Mouse (Mus musculus): Measurements from ENCODE around the gene Plekhg1. TPM values are rescaled to one million over a fixed set of nuclear protein-coding genes. Genes with fewer than 3 reads are reported as not detected.

The Plekhg1 gene
- polyA plus RNA-seq, 1 experiment from 2014 or later: 4.6 TPM

DNA sequence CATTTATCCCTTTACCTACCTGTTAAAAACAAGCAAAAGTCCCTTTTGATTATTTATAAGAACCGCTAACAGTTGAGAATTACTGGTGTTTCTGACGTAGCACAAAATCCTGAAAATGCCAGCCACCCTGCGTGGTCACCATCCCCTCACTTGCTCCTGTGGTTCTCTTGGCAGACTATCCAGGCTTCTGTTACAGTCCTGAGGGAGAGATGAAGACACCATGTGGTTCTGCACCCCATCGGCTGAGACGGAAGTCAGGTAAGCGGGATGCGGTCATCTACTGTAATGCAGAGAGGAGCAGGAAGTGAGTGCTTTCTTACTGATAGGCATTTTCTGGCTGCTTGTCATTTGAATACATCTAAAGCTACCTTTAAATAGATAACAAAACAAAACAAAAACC lies 207.2 kb downstream of the Plekhg1 start:
- no peak overlapping the region for H3K4me2 ChIP-seq (replicated peaks)
- no peaks in the 10 kb centered on the region for H3K27me3 ChIP-seq
- H3K4me1 ChIP-seq: no peaks in the 10 kb centered on the region
- H3K9ac ChIP-seq (replicated peaks): no peak overlapping the region
- no peak overlapping the region for H3K27ac ChIP-seq (replicated peaks)
- H3K9me3 ChIP-seq: no peaks in the 10 kb centered on the region
- WGBS: 94% methylated on average over 7 of the region's 7 CpGs
- no peak overlapping the region for H3K4me3 ChIP-seq
- no peaks in the 10 kb centered on the region for H3K36me3 ChIP-seq
- no peak for ATAC-seq (replicated peaks)

DNA sequence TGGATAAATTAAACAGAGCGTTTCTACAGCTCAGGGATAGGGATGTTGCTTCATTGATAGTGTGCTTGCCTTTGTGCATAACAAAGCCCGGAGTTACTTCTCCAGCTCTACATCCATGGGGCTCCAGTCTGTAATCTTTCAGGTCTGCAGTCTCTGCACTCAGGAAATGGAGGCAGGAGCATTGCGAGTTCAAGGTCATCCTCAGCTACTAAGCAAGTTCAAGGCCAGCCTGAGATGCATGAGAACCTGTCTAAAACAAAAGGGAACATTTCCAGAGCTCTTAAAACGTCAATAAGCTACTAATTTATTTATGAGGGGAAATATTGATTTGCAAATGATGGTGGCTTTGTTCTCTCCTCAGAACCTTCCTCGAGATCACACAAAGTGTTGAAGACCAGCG lies 209.1 kb downstream of the Plekhg1 start:
- 94% methylated on average over 6 of the region's 6 CpGs for WGBS

DNA sequence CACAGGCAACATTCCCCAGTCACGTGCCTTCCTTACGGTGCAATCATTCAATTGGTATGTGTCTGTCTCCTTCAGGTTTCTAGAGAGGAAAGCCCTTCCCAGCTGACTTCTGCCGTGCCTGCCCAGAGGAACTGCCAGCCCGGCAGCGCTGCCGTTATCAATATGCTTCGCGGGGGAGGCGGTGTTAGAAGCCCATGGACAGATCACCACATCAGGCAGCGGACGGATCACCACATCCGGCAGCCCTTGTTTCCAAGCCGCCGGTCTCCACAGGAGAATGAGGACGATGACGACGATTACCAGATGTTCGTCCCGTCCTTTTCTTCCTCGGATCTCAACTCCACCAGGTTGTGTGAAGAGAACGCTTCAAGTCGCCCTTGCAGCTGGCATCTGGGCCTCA lies 216.3 kb downstream of the Plekhg1 start:
- H3K4me1 ChIP-seq: no peaks in the 10 kb centered on the region
- H3K9ac ChIP-seq (replicated peaks): no peak overlapping the region
- ATAC-seq (replicated peaks): no peak
- no peak overlapping the region for H3K4me3 ChIP-seq
- H3K27ac ChIP-seq (replicated peaks): no peak overlapping the region
- WGBS: 93% methylated on average over 22 of the region's 22 CpGs
- no peak overlapping the region for H3K4me2 ChIP-seq (replicated peaks)
- no peaks in the 10 kb centered on the region for H3K9me3 ChIP-seq
- H3K27me3 ChIP-seq: no peaks in the 10 kb centered on the region
- no peaks in the 10 kb centered on the region for H3K36me3 ChIP-seq

More for the DNA sequence above, 209.1 kb downstream of the Plekhg1 start:
- Histone ChIP-seq H3K36me3 (no peaks in the 10 kb centered on the region), H3K27ac (replicated peaks) (no peak overlapping the region), H3K9ac (replicated peaks) (no peak overlapping the region), H3K27me3 (no peaks in the 10 kb centered on the region), H3K4me1 (no peaks in the 10 kb centered on the region), H3K4me3 (no peak overlapping the region), H3K4me2 (replicated peaks) (no peak overlapping the region), H3K9me3 (no peaks in the 10 kb centered on the region)
- ATAC-seq (replicated peaks): no peak

DNA sequence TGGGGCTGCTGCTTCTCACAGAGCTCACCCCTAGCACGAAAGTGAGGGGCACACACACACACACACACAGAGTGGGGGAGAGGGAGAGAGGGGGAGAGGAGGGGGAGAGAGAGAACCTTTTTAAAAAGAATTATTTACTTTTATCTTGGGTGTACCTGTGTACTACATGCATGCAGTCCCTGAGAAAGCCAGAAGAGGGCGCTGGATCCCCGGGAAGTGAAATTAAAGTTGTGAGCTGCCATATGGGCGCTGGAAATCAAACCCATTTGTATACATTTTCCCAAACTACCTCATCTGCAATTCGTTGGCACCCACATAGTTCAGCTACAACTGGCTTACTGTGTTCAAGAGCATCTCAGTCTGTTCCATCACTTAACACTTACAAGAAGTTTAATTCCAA lies 218.4 kb downstream of the Plekhg1 start:
- no peaks in the 10 kb centered on the region for H3K9me3 ChIP-seq
- no peak for ATAC-seq (replicated peaks)
- no peaks in the 10 kb centered on the region for H3K27me3 ChIP-seq
- H3K4me1 ChIP-seq: no peaks in the 10 kb centered on the region
- H3K4me3 ChIP-seq: no peak overlapping the region
- H3K4me2 ChIP-seq (replicated peaks): no peak overlapping the region
- no peak overlapping the region for H3K27ac ChIP-seq (replicated peaks)
- no peaks in the 10 kb centered on the region for H3K36me3 ChIP-seq
- 74% methylated on average over 5 of the region's 5 CpGs for WGBS
- H3K9ac ChIP-seq (replicated peaks): no peak overlapping the region

DNA sequence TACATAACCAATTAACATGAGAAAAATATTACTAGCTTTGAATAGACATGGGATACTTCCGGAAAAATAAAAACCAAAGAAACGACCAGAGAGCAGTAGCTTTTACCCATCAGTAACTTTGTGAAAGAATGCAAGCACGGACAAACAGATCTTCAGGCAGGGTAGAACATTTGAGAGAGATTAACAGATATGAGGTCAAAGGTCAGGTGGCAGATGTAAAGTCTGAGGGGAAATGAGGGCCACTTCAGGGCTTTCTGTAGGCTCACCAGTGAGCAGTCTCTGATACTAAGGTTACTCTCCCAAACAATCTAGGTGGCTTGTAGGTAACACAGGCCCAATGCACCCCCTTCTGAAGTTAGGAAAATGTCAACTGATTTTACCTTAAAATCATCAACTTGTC lies 228.9 kb downstream of the Plekhg1 start:
- Histone ChIP-seq H3K4me2 (replicated peaks) (no peak overlapping the region), H3K27me3 (no peaks in the 10 kb centered on the region), H3K4me3 (no peak overlapping the region), H3K36me3 (no peaks in the 10 kb centered on the region), H3K9ac (replicated peaks) (no peak overlapping the region), H3K9me3 (no peaks in the 10 kb centered on the region), H3K27ac (replicated peaks) (no peak overlapping the region), H3K4me1 (peaks cover 6% of the 10 kb centered on the region; the same call in 1 of the 2 replicates)
- no peak for ATAC-seq (replicated peaks)
- WGBS: 86% methylated on average over 3 of the region's 3 CpGs

DNA sequence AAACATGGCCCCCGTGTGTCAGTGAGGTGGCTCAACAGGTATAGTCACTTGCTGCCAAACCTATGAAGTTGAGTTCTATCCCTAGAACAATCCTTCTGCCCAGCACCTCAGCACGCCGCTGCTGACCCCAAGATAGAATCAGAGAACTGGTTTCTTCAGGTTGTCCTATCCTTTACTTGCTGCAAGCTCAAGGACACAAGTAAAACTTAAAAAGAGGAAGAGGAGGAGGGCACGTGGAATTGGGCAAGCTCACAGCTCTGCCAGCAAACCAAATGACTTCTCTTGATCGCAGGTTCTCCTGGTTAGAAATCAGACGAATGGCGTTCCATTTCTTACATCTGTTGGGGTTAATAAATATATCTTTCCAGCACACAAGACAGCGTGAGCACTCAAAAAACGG lies 232.1 kb downstream of the Plekhg1 start:
- Histone ChIP-seq H3K9me3 (no peaks in the 10 kb centered on the region), H3K4me3 (no peak overlapping the region), H3K9ac (replicated peaks) (no peak overlapping the region), H3K27me3 (no peaks in the 10 kb centered on the region), H3K4me1 (peaks cover 9% of the 10 kb centered on the region; the same call in 1 of the 2 replicates), H3K27ac (replicated peaks) (no peak overlapping the region), H3K4me2 (replicated peaks) (no peak overlapping the region), H3K36me3 (no peaks in the 10 kb centered on the region)
- WGBS: 91% methylated on average over 9 of the region's 9 CpGs
- ATAC-seq (replicated peaks): no peak

DNA sequence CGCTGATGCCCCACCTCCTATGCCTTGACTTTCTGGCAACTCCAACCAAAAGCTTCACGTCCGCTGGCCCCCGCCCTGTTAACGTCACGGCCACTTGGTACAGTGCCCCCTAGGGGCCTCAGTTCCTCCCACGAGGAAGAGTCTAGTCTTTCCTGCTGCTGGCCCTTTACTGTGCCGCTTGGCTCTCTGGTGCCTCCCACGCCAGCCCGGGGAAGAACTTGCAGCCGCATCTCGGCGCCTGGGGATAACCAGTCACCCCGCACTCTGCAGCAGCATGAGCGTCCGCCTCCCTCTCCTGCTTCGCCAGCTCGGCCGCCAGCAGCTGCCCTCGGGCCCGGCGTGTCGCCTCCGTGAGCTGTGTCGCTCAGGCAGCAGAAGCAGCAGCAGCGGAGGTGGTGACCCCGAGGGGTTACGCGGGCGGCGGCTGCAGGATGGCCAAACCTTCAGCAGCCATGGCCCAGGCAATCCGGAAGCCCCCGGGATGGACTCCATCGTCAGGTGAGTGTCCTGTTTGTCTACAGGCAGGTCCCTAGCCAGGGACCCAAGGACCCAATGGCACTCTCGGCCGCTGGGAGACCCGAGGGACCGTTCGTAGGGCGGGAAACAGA lies 232.9 kb downstream of the Plekhg1 start, which contains the start of gene Mthfd1l:
Gene Mthfd1l (plus strand): TSS at position 138 of the 608 bp plus-strand sequence.
- peak within 1 kb of the TSS; percentile 83 for H3K4me3 ChIP-seq
- no peaks in the 10 kb centered on the region for H3K27me3 ChIP-seq
- peak within 1 kb of the TSS; percentile 87 for H3K27ac ChIP-seq (replicated peaks)
- no peaks in the 10 kb centered on the region for H3K36me3 ChIP-seq
- WGBS: under 1% methylated on average over 40 of the region's 40 CpGs
- H3K4me2 ChIP-seq (replicated peaks): peak within 1 kb of the TSS; percentile 91
- H3K4me1 ChIP-seq: peaks cover 9% of the 10 kb centered on the region; the same call in 1 of the 2 replicates
- peak within 1 kb of the TSS; percentile 77 for H3K9ac ChIP-seq (replicated peaks)
- no peaks in the 10 kb centered on the region for H3K9me3 ChIP-seq
- peak; percentile 87 for ATAC-seq (replicated peaks)

DNA sequence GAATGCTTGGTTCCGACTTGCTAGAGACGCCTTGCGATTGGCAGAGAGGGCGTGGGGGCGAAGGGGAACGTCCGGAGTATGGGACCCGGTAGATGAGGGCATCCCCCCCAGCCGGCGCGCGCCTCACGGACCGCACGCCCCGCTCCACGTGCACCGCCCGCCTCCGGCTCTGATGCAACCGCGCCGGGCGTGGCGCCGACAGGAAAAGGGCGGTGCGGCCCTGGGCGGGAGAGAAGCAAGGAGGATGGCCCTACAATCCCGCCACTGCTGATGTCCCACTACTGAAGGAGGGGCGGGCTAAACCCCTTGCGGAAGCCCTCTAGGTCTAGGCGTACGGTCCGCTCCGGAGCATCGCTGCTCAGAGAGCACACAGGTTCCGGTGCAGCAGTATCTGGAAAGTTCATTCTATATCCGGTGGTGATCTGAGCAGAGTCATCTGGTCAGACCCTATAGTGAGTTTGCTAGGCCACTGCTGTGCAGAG lies 233.5 kb downstream of the Plekhg1 start:
- Histone ChIP-seq H3K4me2 (replicated peaks) (peak overlapping the region; percentile 91), H3K27me3 (no peaks in the 10 kb centered on the region), H3K9me3 (no peaks in the 10 kb centered on the region), H3K36me3 (no peaks in the 10 kb centered on the region), H3K9ac (replicated peaks) (peak overlapping the region; percentile 77), H3K4me3 (peak overlapping the region; percentile 83), H3K27ac (replicated peaks) (peak overlapping the region; percentile 87), H3K4me1 (peaks cover 9% of the 10 kb centered on the region; the same call in 1 of the 2 replicates)
- peak; percentile 93 for ATAC-seq (replicated peaks)
- 0% methylated on average over 31 of the region's 39 CpGs for WGBS

DNA sequence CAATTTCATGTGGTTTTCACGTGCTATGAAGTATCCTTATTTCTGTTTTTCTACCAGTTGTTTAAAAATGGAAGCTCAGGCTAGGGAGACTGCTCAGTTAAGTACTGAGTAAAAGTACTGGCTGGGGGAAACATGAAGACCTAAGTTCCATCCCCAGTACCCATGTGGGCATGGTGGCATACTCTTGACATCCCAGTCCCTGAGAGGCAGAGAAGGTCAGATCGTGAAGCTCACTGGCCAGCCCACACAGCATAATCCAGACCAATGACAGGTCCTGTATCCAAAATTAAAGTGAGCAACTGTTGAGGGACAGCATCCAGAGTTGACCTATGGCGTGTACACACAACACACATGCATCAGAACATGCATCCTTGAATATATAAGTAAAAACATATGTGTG lies 234.2 kb downstream of the Plekhg1 start:
- H3K9ac ChIP-seq (replicated peaks): no peak overlapping the region
- no peaks in the 10 kb centered on the region for H3K27me3 ChIP-seq
- H3K27ac ChIP-seq (replicated peaks): no peak overlapping the region
- no peak overlapping the region for H3K4me3 ChIP-seq
- 78% methylated on average over 3 of the region's 3 CpGs for WGBS
- H3K4me1 ChIP-seq: peaks cover 9% of the 10 kb centered on the region; the same call in 1 of the 2 replicates
- H3K9me3 ChIP-seq: no peaks in the 10 kb centered on the region
- no peak overlapping the region for H3K4me2 ChIP-seq (replicated peaks)
- no peaks in the 10 kb centered on the region for H3K36me3 ChIP-seq
- no peak for ATAC-seq (replicated peaks)

DNA sequence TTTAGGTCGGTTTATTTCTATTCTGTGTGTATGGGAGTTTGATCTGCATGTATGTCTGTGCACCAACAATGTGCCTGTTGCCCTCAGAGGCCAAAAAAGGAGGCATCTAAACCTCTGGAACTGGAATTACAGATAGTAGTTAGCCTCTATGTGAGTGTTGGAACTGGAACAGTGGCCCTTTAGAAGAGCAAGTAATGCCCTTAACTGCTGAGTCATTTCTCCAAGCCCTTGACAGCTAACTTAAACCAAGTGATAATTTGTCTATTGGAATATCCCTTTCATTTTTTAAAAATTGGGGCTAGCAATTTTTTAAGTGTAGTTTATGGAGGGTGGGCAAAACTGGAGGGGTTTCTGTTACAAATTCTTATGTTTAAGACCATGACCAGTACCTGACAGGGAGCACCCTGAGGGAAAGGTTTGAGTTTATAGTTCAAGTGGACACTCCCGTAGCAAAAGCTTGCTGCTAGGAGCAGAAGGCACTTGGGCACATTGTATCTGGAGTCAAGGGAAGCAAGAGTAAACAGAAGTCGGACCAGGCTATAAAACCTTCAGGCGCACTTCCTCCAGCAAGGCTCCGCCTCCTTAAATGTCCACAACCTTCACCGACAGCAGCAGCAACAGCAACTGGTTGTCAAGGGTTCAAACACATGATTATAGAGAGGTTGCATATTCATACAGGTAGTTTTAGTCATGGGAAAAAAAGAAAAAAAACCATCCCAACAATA lies 235.9 kb downstream of the Plekhg1 start:
- no peak overlapping the region for H3K4me2 ChIP-seq (replicated peaks)
- no peaks in the 10 kb centered on the region for H3K9me3 ChIP-seq
- whole genome bisulfite sequencing: 84% methylated on average over 6 of the region's 6 CpGs
- no peaks in the 10 kb centered on the region for H3K27me3 ChIP-seq
- H3K4me3 ChIP-seq: no peak overlapping the region
- H3K36me3 ChIP-seq: no peaks in the 10 kb centered on the region
- H3K4me1 ChIP-seq: peaks cover 9% of the 10 kb centered on the region; the same call in 1 of the 2 replicates
- ATAC-seq (replicated peaks): no peak
- H3K9ac ChIP-seq (replicated peaks): no peak overlapping the region
- H3K27ac ChIP-seq (replicated peaks): no peak overlapping the region

DNA sequence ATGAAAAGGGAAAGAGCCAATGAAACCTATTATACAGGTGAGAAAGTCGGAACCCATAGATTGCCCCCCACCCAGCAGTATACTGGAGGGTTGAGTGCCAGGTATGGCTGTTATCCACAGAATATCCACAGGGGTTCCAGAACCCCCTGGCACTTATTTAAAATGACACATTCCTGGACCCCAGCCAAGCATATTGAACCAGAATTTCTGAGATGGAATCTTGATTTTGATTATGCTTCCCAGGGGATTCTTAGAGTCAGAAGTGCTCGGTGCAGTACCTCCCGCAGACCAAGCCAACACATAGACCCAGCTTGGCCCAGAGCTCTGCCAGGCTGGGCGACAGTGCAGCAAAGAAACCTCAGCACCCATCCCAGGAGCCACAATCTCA lies 236.5 kb downstream of the Plekhg1 start:
- ATAC-seq (replicated peaks): no peak
- no peaks in the 10 kb centered on the region for H3K36me3 ChIP-seq
- H3K4me2 ChIP-seq (replicated peaks): no peak overlapping the region
- H3K9ac ChIP-seq (replicated peaks): no peak overlapping the region
- no peaks in the 10 kb centered on the region for H3K9me3 ChIP-seq
- WGBS: 86% methylated on average over 4 of the region's 4 CpGs
- no peak overlapping the region for H3K4me3 ChIP-seq
- H3K27me3 ChIP-seq: no peaks in the 10 kb centered on the region
- H3K27ac ChIP-seq (replicated peaks): no peak overlapping the region
- H3K4me1 ChIP-seq: peaks cover 9% of the 10 kb centered on the region; the same call in 1 of the 2 replicates

DNA sequence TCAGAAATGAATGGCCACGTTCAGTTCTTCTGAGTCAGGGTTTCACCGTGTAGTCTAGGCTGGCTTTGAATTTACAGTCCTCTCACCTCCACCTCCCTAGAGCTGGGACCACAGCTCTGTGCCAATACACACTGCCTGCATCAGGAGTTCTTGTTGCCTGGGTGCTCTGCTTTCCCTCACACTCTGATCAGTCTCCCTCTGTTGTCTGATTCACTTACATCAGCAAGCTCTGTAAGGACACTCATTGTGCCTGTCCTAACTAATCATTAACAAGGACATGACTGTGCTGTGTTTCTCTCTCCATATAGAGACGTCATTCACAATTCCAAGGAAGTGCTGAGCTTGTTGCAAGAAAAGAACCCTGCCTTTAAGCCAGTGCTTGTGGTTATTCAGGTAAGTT lies 238.2 kb downstream of the Plekhg1 start:
- H3K4me2 ChIP-seq (replicated peaks): no peak overlapping the region
- H3K36me3 ChIP-seq: no peaks in the 10 kb centered on the region
- no peaks in the 10 kb centered on the region for H3K9me3 ChIP-seq
- no peak overlapping the region for H3K9ac ChIP-seq (replicated peaks)
- H3K27ac ChIP-seq (replicated peaks): no peak overlapping the region
- H3K27me3 ChIP-seq: no peaks in the 10 kb centered on the region
- no peak overlapping the region for H3K4me3 ChIP-seq
- H3K4me1 ChIP-seq: peaks cover 6% of the 10 kb centered on the region; the same call in 1 of the 2 replicates
- WGBS: 84% methylated on average over 3 of the region's 3 CpGs
- ATAC-seq (replicated peaks): no peak
